Mouse (Mus musculus): ENCODE measurements at regions not wholly inside any gene's neighbourhood (a gene's known extent, or its start where the extent isn't known, plus 50 kb on each side); places are given as distances from the start of the nearest gene placed in this dataset.
A peak's percentile ranks its signal among the peaks of the same experiment; 100 is the strongest.

DNA sequence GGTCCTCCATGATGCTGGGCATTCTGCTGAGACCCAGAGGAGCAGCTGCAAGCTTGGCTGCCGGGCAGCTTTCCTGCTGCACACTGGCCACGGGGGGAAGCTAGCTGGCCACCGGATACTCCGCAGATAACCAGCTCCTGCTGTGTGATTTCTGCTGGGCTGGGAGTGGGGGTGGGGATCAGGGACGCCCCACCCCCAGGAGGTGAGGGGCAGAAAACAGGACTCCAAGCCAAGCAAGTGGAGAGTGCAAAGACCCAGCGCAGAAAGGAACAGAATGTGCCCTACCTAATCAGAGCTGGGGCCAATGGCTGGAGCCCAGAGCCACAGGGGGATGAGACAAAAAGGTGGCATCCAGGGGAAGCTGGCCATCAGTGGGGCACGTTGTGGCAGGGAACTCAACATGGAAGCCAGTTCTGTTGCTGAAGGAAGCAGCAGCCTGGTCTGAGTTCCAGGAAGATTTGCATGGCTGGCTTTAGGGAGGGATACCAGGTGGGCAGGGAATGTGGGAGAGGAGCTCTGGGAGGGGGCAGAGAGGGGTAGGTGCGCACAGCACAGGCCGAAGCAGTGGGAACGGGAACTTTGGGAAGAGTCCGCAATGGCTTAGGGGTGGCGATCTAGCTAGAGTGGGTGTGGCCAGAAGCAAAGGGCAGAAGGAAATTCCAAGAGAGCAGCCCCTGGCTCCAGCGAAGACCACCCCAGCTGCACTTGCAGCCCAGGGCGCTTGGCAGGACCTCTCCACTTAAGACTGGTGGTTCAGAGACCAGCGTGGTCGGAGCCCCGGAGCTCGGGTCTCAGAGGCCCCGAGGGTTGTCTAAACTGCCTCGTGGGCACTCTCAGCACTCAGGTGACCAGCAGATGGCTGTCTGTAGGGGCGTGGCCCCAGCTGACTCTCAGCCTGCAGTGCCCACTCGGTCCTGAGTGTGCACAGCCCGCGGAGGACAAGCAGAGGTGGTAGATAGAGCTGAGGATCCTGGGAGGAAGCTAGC, 86.6 kb downstream of the 1700001O22Rik start:
- 6% methylated on average over 24 of the region's 24 CpGs for WGBS

DNA sequence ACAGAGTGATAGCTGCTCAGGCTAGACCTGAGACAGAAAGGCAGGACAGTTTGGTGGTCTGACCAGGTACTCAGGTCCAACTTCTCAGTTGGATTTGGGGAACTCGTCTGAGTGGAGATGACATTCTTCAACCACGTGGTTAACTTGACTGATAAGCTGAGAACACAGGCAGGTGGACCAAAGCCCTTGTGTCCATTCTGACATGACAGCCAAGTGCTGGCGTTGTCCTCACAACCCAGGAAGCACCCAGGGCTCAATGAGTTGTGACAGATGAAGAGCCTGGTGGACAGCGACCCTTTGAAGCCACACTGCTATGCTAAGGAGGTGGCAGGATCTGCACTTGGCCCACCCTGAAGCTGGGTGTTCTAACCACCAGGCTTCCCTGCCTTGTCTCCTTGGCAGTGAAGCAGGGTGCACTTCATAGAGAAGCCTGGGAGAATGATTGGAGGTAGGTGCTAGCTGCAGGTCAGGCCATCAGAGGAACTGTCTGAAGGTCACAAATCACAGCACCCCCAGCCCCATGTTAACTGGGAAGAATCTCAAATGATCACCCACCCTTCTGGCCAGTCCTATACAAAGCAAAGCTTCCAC, 87.6 kb downstream of the 1700001O22Rik start:
- ATAC-seq (ENCODE audit: low FRiP score), result no peak
- H3K9ac ChIP-seq (replicated peaks), result no peak overlapping the region
- no peaks in the 10 kb centered on the region for H3K36me3 ChIP-seq

More for the DNA sequence above, 86.6 kb downstream of the 1700001O22Rik start:
- Histone ChIP-seq H3K27me3 (replicated peaks) (no peaks in the 10 kb centered on the region), H3K4me2 (peak overlapping the region; percentile 37), H3K27ac (replicated peaks) (peak overlapping the region; percentile 98), H3K9me3 (replicated peaks) (no peaks in the 10 kb centered on the region), H3K9ac (replicated peaks) (peak overlapping the region; percentile 27), H3K36me3 (no peaks in the 10 kb centered on the region), H3K4me3 (replicated peaks) (no peak overlapping the region), H3K4me1 (peaks cover 79% of the 10 kb centered on the region)
- ATAC-seq (ENCODE audit: low FRiP score), result no peak

DNA sequence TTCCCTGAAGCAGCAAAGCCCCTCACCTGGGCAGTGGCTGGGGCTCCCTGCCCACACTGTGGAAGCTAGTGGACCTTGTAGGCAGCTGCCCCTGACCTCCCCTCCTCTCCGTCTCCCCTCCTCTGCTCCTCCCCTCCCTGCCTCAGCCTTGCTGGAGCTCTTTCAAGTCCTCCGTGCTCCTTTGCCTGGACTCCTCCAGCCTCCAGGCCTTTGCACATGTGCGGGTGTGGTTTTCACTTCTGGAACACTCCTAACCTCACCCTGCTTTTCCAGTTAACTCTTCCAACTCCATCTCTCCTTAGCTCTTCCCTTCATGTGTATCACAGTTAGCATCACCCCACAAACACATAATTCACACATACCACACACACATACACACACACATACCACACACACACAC, 89.9 kb downstream of the 1700001O22Rik start:
- H3K9ac ChIP-seq (replicated peaks), result no peak overlapping the region
- H3K36me3 ChIP-seq, result no peaks in the 10 kb centered on the region
- no peak for ATAC-seq (ENCODE audit: low FRiP score)
- no peak overlapping the region for H3K4me2 ChIP-seq
- peaks cover 71% of the 10 kb centered on the region for H3K4me1 ChIP-seq
- no peaks in the 10 kb centered on the region for H3K9me3 ChIP-seq (replicated peaks)
- H3K4me3 ChIP-seq (replicated peaks), result no peak overlapping the region
- H3K27ac ChIP-seq (replicated peaks), result peak overlapping the region; percentile 23; the same call in 1 of the 2 replicates
- no peaks in the 10 kb centered on the region for H3K27me3 ChIP-seq (replicated peaks)
- WGBS, result 25% methylated on average over 3 of the region's 3 CpGs

More for the DNA sequence above, 87.6 kb downstream of the 1700001O22Rik start:
- Histone ChIP-seq H3K27ac (replicated peaks) (0 out of 2 replicates have a peak overlapping the region, but pooled peaks have one; percentile 98), H3K4me3 (replicated peaks) (no peak overlapping the region), H3K4me2 (no peak overlapping the region), H3K27me3 (replicated peaks) (no peaks in the 10 kb centered on the region), H3K9me3 (replicated peaks) (no peaks in the 10 kb centered on the region), H3K4me1 (peaks cover 79% of the 10 kb centered on the region)
- 81% methylated on average over 4 of the region's 4 CpGs for WGBS

DNA sequence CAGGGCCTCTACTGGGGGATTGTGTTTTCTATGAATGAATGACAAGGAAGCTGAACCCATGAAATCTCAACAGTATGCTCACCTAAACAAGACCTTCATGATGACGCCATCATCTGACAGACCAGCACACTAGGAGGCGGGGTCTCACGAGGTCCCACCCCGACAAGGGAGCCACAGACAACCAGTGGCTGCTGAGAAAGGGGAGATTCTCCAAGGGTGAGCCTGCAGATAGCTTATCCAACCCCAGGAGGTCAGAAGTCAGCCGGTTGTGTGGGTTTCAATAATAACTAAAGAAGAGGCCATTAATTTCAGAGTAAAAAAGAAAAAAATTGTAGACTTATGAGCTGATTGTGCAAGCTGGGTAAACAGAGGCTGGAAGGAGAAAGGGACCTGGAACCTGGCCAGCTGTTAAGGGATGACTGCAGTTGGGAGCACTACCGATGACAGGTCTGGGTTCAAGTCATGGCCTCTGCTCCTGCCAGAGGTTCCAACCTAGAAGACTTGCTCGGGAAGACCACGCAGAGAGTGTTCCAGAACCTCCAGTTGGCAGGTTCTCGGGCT, 90.5 kb downstream of the 1700001O22Rik start:
- H3K36me3 ChIP-seq, result no peaks in the 10 kb centered on the region
- WGBS, result 52% methylated on average over 9 of the region's 9 CpGs
- no peak for ATAC-seq (ENCODE audit: low FRiP score)
- peaks cover 71% of the 10 kb centered on the region for H3K4me1 ChIP-seq
- peak overlapping the region; percentile 90 for H3K27ac ChIP-seq (replicated peaks)
- H3K4me2 ChIP-seq, result no peak overlapping the region
- H3K4me3 ChIP-seq (replicated peaks), result no peak overlapping the region
- no peaks in the 10 kb centered on the region for H3K27me3 ChIP-seq (replicated peaks)
- no peak overlapping the region for H3K9ac ChIP-seq (replicated peaks)
- H3K9me3 ChIP-seq (replicated peaks), result no peaks in the 10 kb centered on the region

DNA sequence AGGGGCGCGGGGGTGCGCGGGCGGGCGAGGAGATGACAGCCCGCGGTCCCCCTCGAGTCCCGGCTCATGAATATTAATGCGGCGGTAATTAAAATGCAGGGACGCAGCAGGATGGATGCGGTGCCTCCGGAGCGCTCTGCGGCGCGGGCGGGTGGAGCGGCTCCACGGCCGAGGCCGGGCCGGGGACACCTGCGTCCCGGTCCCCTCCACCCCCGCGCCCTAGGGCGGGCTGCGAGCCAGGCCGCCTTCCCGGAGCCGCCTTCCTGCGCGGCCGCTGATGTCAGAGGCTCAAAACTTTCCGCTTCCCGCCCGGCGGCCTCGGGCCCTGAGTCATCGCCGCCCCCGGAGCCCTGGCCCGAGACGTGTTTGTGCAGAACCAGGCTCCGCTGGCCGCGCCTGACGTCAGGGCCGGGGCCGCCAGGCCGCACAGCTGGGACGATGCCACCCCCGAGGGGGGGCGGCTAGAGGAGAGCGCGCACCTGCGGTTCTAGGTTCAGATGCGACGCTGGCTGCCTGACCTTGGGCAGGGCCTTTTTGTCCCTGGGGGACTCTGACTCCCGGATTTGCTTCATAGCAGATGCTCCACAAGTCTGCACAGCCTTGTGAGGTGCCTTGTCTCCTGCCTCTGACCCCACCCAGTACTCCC, 91.5 kb downstream of the 1700001O22Rik start:
- H3K4me3 ChIP-seq (replicated peaks), result peak overlapping the region; percentile 43
- peak overlapping the region; percentile 90 for H3K27ac ChIP-seq (replicated peaks)
- ATAC-seq (ENCODE audit: low FRiP score), result peak; percentile 70
- H3K4me2 ChIP-seq, result peak overlapping the region; percentile 87
- H3K27me3 ChIP-seq (replicated peaks), result no peaks in the 10 kb centered on the region
- no peaks in the 10 kb centered on the region for H3K9me3 ChIP-seq (replicated peaks)
- under 1% methylated on average over 50 of the region's 63 CpGs for WGBS
- peak overlapping the region; percentile 54 for H3K9ac ChIP-seq (replicated peaks)
- H3K4me1 ChIP-seq, result peaks cover 71% of the 10 kb centered on the region
- H3K36me3 ChIP-seq, result no peaks in the 10 kb centered on the region

DNA sequence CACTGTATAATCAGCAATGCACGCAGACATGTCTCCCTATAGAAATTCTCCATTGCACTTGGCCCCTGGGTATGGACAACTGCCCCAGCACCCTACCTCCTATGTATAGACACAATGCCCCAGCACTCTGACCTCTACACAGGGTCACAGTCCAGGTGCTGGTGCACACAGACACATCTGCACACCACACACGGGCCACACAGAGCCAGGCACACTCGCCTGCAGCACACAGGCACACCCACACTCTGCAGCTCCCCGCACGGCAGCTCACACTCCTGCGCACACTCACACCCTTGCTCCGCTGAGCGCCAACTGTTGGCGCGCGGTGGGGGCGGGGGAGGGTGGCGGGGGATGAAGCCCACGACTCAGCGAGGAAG, 92.0 kb downstream of the 1700001O22Rik start:
- H3K4me2 ChIP-seq, result peak overlapping the region; percentile 87
- H3K9me3 ChIP-seq (replicated peaks), result no peaks in the 10 kb centered on the region
- peak; percentile 64 for ATAC-seq (ENCODE audit: low FRiP score)
- no peaks in the 10 kb centered on the region for H3K36me3 ChIP-seq
- H3K4me1 ChIP-seq, result peaks cover 69% of the 10 kb centered on the region
- H3K27me3 ChIP-seq (replicated peaks), result no peaks in the 10 kb centered on the region
- peak overlapping the region; percentile 54 for H3K9ac ChIP-seq (replicated peaks)
- H3K27ac ChIP-seq (replicated peaks), result peak overlapping the region; percentile 90
- H3K4me3 ChIP-seq (replicated peaks), result peak overlapping the region; percentile 43
- 3% methylated on average over 15 of the region's 15 CpGs for WGBS

DNA sequence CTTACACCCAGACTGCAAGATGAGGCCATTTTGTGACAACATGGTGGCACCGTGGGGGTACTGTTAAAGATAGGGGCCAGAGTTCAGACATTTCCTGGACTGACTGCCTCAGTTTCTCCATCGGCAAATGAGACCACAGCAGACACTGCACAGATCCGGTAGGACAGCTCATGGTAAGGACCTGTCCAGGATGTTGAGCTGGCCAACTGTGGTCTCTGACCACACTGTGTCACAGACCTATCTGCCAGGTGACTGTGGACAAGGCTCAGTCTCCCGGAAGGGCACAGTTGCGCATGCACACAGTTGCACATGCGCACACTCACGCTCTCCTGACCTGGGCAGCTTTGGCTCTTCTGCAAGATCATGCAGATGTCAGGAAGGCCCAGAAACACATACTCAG, 92.6 kb downstream of the 1700001O22Rik start:
- Histone ChIP-seq H3K27me3 (replicated peaks) (no peaks in the 10 kb centered on the region), H3K27ac (replicated peaks) (peak overlapping the region; percentile 90), H3K4me3 (replicated peaks) (no peak overlapping the region), H3K4me1 (peaks cover 66% of the 10 kb centered on the region), H3K9ac (replicated peaks) (peak overlapping the region; percentile 54; the same call in 1 of the 2 replicates), H3K4me2 (0 out of 2 replicates have a peak overlapping the region, but pooled peaks have one; percentile 87), H3K9me3 (replicated peaks) (no peaks in the 10 kb centered on the region), H3K36me3 (no peaks in the 10 kb centered on the region)
- WGBS, result 96% methylated on average over 7 of the region's 7 CpGs
- ATAC-seq (ENCODE audit: low FRiP score), result no peak

DNA sequence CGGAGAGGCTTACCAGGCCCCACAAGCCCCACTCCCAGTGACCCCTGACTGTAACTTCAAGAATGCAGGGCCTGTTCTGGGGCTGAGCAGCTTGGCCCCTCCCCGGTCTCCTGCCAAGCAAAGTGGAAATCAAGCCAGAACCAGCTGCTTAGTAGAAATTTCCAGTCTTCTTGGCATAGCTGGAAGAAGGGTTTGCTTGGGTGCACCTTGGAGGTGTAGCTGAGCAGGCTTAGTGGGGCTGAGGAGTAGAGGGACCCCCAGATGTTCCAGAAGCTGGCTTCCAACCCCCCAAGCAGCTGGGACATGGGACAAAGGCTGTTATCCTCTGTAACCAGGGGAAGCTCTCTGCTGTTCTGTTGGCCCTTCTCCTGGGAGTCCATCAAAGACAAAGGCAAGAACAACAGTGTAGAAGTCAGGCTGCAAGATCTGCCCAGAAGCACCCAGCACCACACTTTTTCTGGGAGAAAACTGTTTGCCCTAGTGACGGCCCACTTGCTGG, 94.0 kb downstream of the 1700001O22Rik start:
- no peak overlapping the region for H3K4me2 ChIP-seq
- H3K27ac ChIP-seq (replicated peaks), result peak overlapping the region; percentile 96
- H3K27me3 ChIP-seq (replicated peaks), result no peaks in the 10 kb centered on the region
- no peaks in the 10 kb centered on the region for H3K36me3 ChIP-seq
- WGBS, result 66% methylated on average over 3 of the region's 3 CpGs
- H3K4me1 ChIP-seq, result peaks cover 70% of the 10 kb centered on the region
- H3K4me3 ChIP-seq (replicated peaks), result no peak overlapping the region
- no peak for ATAC-seq (ENCODE audit: low FRiP score)
- H3K9me3 ChIP-seq (replicated peaks), result no peaks in the 10 kb centered on the region
- H3K9ac ChIP-seq (replicated peaks), result no peak overlapping the region

DNA sequence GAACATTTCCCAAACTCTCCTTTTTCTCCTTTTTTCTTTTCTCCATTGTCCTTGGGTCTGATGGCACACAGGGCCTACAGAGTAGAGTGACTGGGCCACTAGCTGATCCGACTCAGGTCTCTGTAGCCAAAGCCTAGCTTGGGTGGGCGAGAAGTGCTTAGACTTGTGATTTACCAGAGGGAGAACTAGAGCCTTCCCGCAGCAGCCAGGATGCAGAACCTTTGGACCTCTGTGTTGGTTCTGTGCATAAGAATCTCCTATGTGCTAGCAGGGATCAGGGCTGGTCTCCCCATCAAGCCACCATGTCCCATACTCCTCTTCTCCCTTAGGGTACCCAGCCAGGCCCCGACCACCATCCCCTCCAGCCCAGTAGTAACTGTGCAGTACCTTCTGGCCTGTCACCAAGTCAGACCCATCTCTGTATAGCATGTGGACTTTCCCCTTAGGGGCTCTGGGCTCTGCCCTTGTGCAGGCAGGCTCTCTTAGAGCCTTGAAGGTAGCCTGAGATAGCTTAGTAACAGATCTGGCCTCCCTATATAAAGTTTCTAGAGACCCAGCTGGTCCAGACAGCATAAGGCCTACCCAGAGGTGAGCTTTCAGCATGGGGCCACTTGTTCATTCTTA, 94.6 kb downstream of the 1700001O22Rik start:
- Histone ChIP-seq H3K36me3 (no peaks in the 10 kb centered on the region), H3K9me3 (replicated peaks) (no peaks in the 10 kb centered on the region), H3K9ac (replicated peaks) (0 out of 2 replicates have a peak overlapping the region, but pooled peaks have one; percentile 49), H3K27ac (replicated peaks) (peak overlapping the region; percentile 96), H3K27me3 (replicated peaks) (no peaks in the 10 kb centered on the region), H3K4me3 (replicated peaks) (no peak overlapping the region), H3K4me1 (peaks cover 69% of the 10 kb centered on the region), H3K4me2 (peak overlapping the region; percentile 72; the same call in 1 of the 2 replicates)
- ATAC-seq (ENCODE audit: low FRiP score), result no peak
- WGBS, result 60% methylated on average over 4 of the region's 4 CpGs

DNA sequence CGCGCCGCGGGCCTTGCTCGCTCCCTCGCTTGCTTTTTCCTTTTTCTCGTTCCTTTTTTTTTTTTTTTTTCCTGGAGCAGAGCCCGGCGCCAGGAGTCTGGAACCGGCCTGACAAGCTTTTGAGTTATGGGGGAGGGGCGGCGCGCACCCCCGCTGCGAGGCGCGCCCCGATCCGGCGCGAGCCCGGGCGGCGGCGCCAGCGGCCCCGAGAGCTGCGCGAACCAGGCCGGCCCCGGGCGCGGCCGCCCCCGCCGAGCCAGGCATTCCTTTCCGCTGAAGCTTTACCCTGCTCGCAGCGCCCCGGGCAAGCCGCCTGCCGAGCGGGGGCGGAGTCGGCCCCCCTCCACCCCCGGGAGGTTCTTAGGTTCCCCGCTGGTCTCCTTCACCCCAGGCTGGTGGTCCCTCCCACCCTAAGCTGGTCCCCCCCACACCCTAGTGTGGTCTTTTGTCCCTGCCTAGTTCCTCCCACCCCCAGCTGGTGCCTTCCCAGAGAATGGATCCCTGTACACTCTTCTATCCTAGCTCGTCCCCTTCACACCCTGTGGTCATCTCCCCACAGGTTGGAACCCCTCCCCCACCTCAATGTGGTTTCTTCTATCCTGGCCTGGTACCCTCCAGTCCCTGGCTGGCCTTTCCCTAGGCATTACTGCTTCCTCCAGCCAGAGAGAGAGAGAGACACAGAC, 95.3 kb downstream of the 1700001O22Rik start:
- Histone ChIP-seq H3K4me2 (peak overlapping the region; percentile 72), H3K9ac (replicated peaks) (peak overlapping the region; percentile 49), H3K27me3 (replicated peaks) (no peaks in the 10 kb centered on the region), H3K9me3 (replicated peaks) (no peaks in the 10 kb centered on the region), H3K4me1 (peaks cover 63% of the 10 kb centered on the region), H3K36me3 (no peaks in the 10 kb centered on the region), H3K4me3 (replicated peaks) (peak overlapping the region; percentile 35), H3K27ac (replicated peaks) (peak overlapping the region; percentile 96)
- ATAC-seq (ENCODE audit: low FRiP score), result peak; percentile 43
- under 1% methylated on average over 42 of the region's 48 CpGs for WGBS
